Mouse (Mus musculus) cerebellum, adult 11-12 months (tissue): ENCODE measurements around the gene Golt1b.
A peak's percentile ranks its signal among the peaks of the same experiment; 100 is the strongest.
"Not testable (repeated sequence)": the region's sequence is repeated elsewhere in the genome, so short reads cannot be mapped to it uniquely, and the experiment has no call there.

Source experiments
- DNase-seq: peaks from one replicate; pipeline ENCODE4 v3.0.0; 2022

The Golt1b gene

GRCm38 (mm10) chr6:142387011-142387754 is at the start of gene Golt1b, which contains the start of gene Recql:
Golt1b (plus strand) TSS chr6:142387221.
Recql (minus strand) TSS chr6:142387087.
- DNase-seq: peak; percentile 98

- no peak for DNase-seq
Measured at GRCm38 (mm10) chr6:142338961-142339360, 48.1 kb upstream of the Golt1b start.

GRCm38 (mm10) chr6:142339576-142339975 is 47.4 kb upstream of the Golt1b start:
- no peak for DNase-seq

- DNase-seq: no peak
Measured at GRCm38 (mm10) chr6:142343561-142343960, 43.5 kb upstream of the Golt1b start.

GRCm38 (mm10) chr6:142345440-142346038 is 41.5 kb upstream of the Golt1b start, which contains the start of gene Pyroxd1:
Pyroxd1 (plus strand) TSS chr6:142345654.
- DNase-seq: peak; percentile 80

GRCm38 (mm10) chr6:142346181-142347110 is 40.6 kb upstream of the Golt1b start:
- DNase-seq: no peak

GRCm38 (mm10) chr6:142347431-142348385 is 39.3 kb upstream of the Golt1b start:
- DNase-seq: no peak

GRCm38 (mm10) chr6:142352099-142352498 is 34.9 kb upstream of the Golt1b start:
- not testable (repeated sequence) for DNase-seq

GRCm38 (mm10) chr6:142357106-142357505 is 29.9 kb upstream of the Golt1b start:
- DNase-seq: no peak

GRCm38 (mm10) chr6:142362036-142362435 is 25.0 kb upstream of the Golt1b start:
- DNase-seq: no peak

GRCm38 (mm10) chr6:142363019-142363576 is 23.9 kb upstream of the Golt1b start:
- DNase-seq: no peak

GRCm38 (mm10) chr6:142365742-142366472 is 21.1 kb upstream of the Golt1b start:
- DNase-seq: no peak

GRCm38 (mm10) chr6:142366473-142367018 is 20.5 kb upstream of the Golt1b start:
- no peak for DNase-seq

- no peak for DNase-seq
Measured at GRCm38 (mm10) chr6:142367565-142367964, 19.5 kb upstream of the Golt1b start.

GRCm38 (mm10) chr6:142369568-142369967 is 17.5 kb upstream of the Golt1b start:
- DNase-seq: no peak

- DNase-seq: no peak
Measured at GRCm38 (mm10) chr6:142377081-142377480, 9.9 kb upstream of the Golt1b start.

- no peak for DNase-seq
Measured at GRCm38 (mm10) chr6:142378576-142379330, 8.3 kb upstream of the Golt1b start.

GRCm38 (mm10) chr6:142379961-142380360 is 7.1 kb upstream of the Golt1b start:
- DNase-seq: no peak

- no peak for DNase-seq
Measured at GRCm38 (mm10) chr6:142381615-142382014, 5.4 kb upstream of the Golt1b start.

- no peak for DNase-seq
Measured at GRCm38 (mm10) chr6:142384521-142384920, 2.5 kb upstream of the Golt1b start.
